Mouse (Mus musculus) layer of hippocampus, adult 11-12 months (tissue): ENCODE measurements around the gene Usp33.
A peak's percentile ranks its signal among the peaks of the same experiment; 100 is the strongest.
"Not testable (repeated sequence)": the region's sequence is repeated elsewhere in the genome, so short reads cannot be mapped to it uniquely, and the experiment has no call there.

Experiments used
- DNase-seq: peaks from one replicate; pipeline ENCODE4 v3.0.0; 2022; ENCODE audit warnings: low spot score

Gene Usp33

DNA sequence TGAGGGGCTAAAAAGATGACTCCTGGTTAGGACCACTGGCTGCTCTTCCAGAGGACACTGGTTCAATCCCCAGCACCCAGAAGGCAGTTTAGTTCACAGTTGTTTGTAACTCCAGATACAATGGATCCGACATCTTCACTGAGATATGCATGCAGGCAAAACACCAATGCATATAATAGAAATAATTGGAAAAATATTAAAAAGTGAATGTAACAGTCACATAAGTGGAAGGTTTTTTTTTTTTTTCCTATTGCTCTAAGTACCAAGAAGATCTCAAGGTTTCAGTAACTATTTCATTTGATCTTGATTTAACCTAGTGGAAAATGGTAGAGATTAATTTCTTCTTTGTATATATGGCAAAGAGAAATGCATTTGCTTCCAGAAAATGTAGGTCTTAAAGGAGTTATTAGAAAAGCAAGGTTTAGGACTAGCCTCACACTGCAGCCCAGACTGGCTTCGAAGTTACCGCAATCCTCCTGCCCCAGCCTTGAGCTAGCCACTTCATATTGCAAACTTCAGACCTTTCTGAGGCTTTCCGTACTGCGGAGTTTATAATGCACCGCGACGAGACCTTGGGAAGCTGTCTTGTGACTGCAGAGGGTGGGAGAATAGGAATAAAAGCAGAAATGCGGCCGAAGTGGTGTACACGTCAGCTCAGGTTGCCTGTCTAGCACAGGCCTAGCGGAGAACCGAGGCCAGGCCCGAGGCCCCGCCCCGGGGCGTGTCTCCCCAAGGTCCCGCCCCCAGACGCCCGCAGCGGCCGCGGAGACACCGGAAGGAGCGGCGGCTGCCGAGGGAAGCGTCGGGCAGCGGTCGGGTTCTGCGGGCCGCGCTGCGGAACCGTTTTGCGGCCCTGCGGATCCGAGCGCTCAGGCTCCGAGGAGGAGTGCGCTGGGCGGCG lies at the start of gene Usp33:
Usp33 (plus strand) TSS at position 747 of the 901 bp plus-strand sequence.
- DNase-seq: peak; percentile 93

- DNase-seq: no peak
These were observed 45.6 kb upstream of the Usp33 start for GRCm38 (mm10) chr3:152300376-152301337.

GRCm38 (mm10) chr3:152302991-152303390 lies 43.3 kb upstream of the Usp33 start:
- DNase-seq: no peak

GRCm38 (mm10) chr3:152304093-152304815 lies 42.0 kb upstream of the Usp33 start:
- DNase-seq: no peak

GRCm38 (mm10) chr3:152305080-152305479 lies 41.2 kb upstream of the Usp33 start:
- DNase-seq: no peak

DNA sequence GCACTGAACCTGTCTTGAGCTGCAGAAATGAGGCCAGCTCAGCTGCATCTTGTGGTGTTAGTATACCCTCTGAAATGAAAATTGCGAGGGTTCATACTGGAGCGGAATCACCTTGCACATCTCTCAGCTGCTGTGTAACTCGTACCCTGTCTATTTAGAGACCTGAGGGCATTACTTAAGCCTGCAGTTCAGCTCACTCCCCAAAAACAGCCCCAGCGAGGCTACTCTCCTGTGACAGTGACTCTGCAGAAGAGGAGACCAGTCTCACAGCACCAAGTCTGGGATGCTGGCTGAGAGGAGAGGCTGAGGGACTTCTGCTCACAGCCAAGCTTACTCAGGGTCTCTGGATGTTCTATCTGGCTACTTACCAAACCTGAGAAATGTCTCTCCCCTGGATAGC lies 40.3 kb upstream of the Usp33 start:
- no peak for DNase-seq

DNA sequence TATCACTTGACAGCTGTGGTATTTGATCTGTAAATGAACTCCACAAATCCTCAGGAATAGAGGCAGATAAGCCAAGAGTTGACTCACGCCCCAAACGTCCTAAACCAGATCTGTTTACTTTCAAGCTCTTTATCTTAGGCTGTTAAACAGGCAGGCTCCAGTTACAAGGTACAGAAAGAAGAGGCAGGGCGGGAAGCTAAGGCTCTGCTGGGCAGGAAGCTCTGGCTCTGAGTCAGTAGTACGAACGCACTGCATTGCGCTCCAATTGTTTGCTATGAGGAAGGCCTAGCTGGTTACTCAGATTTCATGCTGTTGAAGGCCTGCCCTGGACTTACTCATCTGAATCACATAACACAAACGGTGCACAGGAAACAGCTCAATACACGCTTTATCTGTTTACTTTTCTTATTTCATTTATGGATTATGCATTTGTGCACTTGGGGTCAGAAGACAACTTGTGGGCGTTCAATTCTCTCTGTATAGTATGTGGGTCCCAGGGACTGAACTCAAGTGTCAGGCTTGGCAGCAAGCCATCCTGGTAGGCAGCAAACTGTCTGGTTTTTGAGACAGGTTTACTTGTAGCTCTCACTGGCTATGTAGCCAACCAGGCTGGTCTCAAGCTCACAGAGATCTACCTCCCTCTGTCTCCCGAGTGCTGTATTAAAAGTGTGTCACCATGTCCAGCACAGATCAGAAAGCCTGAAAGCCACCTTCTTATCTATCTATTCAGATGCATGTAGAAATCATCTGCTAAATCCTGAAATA lies 37.6 kb upstream of the Usp33 start:
- no peak for DNase-seq

DNA sequence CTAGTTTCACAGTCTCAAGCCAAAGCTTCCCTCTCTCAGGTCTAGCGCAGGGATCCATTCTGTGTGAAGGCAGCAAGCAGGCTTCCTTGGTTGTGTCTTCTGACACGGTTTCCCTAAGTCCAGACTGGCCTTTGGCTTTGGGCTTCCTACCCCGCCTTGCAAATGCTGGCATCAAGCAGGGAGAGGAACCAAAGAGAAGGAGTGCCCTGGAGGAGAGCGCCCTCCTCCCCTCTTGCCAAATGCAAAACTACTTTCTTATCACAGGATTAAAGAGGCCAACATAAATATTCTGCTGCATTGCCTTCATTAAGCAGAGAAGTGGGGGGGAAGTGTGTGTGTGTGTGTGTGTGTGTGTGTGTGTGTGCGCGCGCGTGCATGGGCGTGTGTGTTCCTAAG lies 37.0 kb upstream of the Usp33 start:
- no peak for DNase-seq

- not testable (repeated sequence) for DNase-seq
These were observed 31.6 kb upstream of the Usp33 start for GRCm38 (mm10) chr3:152314666-152315065.

DNA sequence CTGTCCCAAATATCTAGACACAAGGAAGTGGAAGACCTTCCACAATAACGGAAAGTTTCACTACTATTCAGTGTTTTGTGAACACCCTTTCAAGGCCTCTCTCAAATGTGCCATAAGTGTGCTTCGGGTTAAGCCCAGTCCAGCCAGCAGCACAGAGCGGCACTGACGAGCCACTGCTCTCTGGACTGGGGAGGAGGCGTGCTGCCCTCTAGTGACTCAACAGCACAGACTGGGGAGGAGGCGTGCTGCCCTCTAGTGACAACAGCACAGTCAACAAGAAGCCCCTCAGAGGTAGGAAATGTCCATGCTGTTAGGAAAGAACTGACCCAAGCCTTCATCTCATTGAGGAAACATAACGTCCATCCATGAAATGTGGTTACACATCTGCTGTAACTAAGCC lies 30.7 kb upstream of the Usp33 start:
- peak; percentile 79 for DNase-seq

DNA sequence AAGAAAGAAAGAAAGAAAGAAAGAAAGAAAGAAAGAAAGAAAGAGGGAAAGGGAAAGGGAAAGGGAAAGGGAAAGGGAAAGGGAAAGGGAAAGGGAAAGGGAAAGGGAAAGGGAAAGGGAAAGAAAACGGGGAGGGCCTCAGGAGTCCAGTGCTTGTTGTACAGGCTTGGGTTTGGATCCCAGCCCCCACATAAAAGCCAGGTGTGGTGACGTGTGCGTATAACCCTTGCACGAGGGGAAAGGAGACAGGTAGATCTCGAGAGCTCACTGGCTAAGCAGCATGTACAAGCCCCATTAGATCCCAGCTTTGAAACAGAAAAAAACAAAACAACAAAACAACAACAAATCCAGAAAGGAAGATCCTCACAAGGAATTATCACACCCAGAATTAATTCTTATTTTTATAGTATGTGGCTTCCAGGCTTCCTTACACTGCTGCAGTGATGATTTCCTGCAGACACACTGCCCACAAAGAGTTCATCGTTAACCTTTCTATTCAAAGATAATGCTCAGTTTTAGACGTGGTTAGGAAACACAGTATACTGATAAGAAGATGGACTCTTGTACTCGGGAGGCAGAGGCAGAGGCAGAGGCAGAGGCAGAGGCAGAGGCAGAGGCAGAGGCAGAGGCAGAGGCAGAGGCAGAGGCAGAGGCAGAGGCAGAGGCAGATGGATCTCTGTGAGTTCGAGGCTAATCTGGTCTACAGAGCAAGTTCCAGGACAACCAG lies 29.7 kb upstream of the Usp33 start:
- DNase-seq: not testable (repeated sequence)

GRCm38 (mm10) chr3:152320972-152321645 lies 25.2 kb upstream of the Usp33 start:
- DNase-seq: no peak

GRCm38 (mm10) chr3:152321765-152322547 lies 24.3 kb upstream of the Usp33 start:
- DNase-seq: no peak

GRCm38 (mm10) chr3:152332104-152332503 lies 14.2 kb upstream of the Usp33 start:
- DNase-seq: no peak

- DNase-seq: no peak
These were observed 13.6 kb upstream of the Usp33 start for GRCm38 (mm10) chr3:152332545-152333300.

DNA sequence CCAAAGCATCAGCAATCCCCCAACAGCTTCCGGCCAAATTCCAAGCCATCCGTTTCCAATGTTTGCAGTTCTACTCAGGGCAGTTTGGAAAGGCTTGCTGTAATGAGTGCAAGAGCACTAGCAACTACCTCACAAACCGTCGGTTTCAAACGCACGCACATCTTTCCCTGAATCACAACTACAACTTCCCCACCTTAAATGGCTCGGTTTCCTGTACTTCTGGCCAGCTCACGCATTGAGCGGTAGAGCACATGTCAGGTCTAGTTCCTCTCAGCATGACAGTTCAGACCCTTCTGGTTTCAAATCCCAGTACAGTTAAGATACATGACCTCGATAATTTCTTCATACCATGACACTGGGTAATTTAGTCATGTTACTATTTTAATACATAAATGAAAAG lies 12.6 kb upstream of the Usp33 start:
- no peak for DNase-seq

DNA sequence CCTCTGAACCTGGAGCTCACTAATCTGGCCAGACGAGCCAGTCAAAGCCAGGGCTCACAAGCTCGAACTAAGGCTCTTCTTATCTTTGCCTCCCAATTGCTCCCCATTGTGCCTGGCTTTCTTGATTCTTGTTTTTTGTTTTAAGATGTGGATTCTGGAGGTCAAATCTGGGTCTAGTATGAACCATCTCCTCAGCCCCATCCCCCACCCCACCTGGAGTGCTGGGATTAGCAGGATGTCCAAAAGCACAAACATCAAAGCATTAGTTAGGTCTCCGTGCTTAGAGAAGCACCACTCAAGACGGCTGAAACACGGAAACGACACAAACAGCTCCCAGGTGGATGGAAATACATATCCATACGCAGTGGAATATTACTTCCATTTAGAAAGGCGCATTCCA lies 10.2 kb upstream of the Usp33 start:
- no peak for DNase-seq

- DNase-seq: peak; percentile 82
These were observed 6.3 kb upstream of the Usp33 start, which contains the start of gene Miga1 for GRCm38 (mm10) chr3:152339862-152340557. Gene Miga1 (minus strand): TSS chr3:152340407.
